Mouse (Mus musculus) C2C12 (cell line): ENCODE measurements around the gene Sco2.

Experiments
- CEBPB ChIP-seq: IDR thresholded peaks from one replicate; pipeline ENCODE4 v1.6.1; 2011; ENCODE audit warnings: low read depth, mild to moderate bottlenecking, control low read depth, moderate library complexity
- CTCF ChIP-seq: IDR thresholded peaks from one replicate; pipeline ENCODE4 v1.5.1; 2011; ENCODE audit not compliant: control insufficient read depth, insufficient read depth, insufficient read length
- FOSL1 ChIP-seq: IDR thresholded peaks from one replicate; pipeline ENCODE4 v1.8.0; 2011; ENCODE audit warnings: mild to moderate bottlenecking, low read length; ENCODE audit not compliant: poor library complexity, insufficient read depth, severe bottlenecking
- MAX ChIP-seq: IDR thresholded peaks from one replicate; pipeline ENCODE4 v1.6.1; 2011; ENCODE audit warnings: mild to moderate bottlenecking, control low read depth
- MYOD1 ChIP-seq: IDR thresholded peaks from one replicate; pipeline ENCODE4 v1.6.1; 2011; ENCODE audit warnings: low read depth; ENCODE audit not compliant: control insufficient read depth, insufficient read length
- MYOG ChIP-seq: IDR thresholded peaks from one replicate; pipeline ENCODE4 v1.6.1; 2011; ENCODE audit not compliant: control insufficient read depth, insufficient read length; ENCODE audit errors: extremely low read depth
- USF1 ChIP-seq: IDR thresholded peaks from one replicate; pipeline ENCODE4 v1.6.1; 2011; ENCODE audit warnings: low read depth, mild to moderate bottlenecking, control low read depth, moderate library complexity

GRCm38 (mm10) chr15:89336422-89336821 is 37.2 kb downstream of the Sco2 start:
- TF ChIP-seq CTCF (no peak), USF1 (no peak), CEBPB (no peak), MYOD1 (no peak), MAX (no peak), MYOG (no peak), FOSL1 (no peak)
